Mouse (Mus musculus) bone marrow macrophage, adult 2 months (primary cell): ENCODE results near the gene Snrpb.

ENCODE experiments used
- CTCF ChIP-seq: IDR thresholded peaks from 2 replicates; pipeline ENCODE4 v1.5.1; 2012; ENCODE audit warnings: low read depth, mild to moderate bottlenecking, low read length, moderate library complexity
- POLR2A ChIP-seq: IDR thresholded peaks from 2 replicates; pipeline ENCODE4 v1.6.1; 2012; ENCODE audit warnings: mild to moderate bottlenecking, low read depth, low read length, borderline replicate concordance

- TF ChIP-seq POLR2A (no peak), CTCF (no peak)
These were observed 2.4 kb downstream of the Snrpb start for GRCm38 (mm10) chr2:130176820-130177219.
